7 mouse cellular contexts compared by ENCODE assay signal in genomic region chr17:91093042-91093080, GRCm38 (mm10). TPM values are rescaled to one million over a fixed set of nuclear protein-coding genes. Genes with fewer than 3 reads are reported as not detected.
DNase-seq lines count a peak whose midpoint lies in the region; ATAC-seq lines count a peak whose summit lies in the region.

TSS of gene Nrxn1 (minus strand) at chr17:91093071.

- no peaks in the 10 kb centered on the region for H3K4me1 ChIP-seq in limb, embryonic 11.5 days (ENCODE audit: control insufficient read depth, insufficient read depth, low read length)
- peaks cover 3% of the 10 kb centered on the region; the same call in 1 of the 2 replicates for H3K4me1 ChIP-seq in limb, embryonic 10.5 days
- H3K4me1 ChIP-seq in forebrain, embryonic 13.5 days, result peaks cover 4% of the 10 kb centered on the region; the same call in 1 of the 2 replicates
- H3K4me1 ChIP-seq in neural tube, embryonic 14.5 days (ENCODE audit: control insufficient read depth, insufficient read depth, low read length), result no peaks in the 10 kb centered on the region

- no peak within 1 kb of the TSS for H3K4me3 ChIP-seq in limb, embryonic 11.5 days (ENCODE audit: low read depth, low read length)
- no peak within 1 kb of the TSS for H3K4me3 ChIP-seq in limb, embryonic 10.5 days
- H3K4me3 ChIP-seq in forebrain, embryonic 13.5 days, result peak within 1 kb of the TSS; percentile 48
- peak within 1 kb of the TSS; percentile 51 for H3K4me3 ChIP-seq in neural tube, embryonic 14.5 days (ENCODE audit: low read depth, low read length)

- no CpG with 5 or more reads among the region's 1 CpGs for WGBS in limb, embryonic 11.5 days
- 0% methylated on average over 1 of the region's 1 CpGs for WGBS in limb, embryonic 10.5 days
- WGBS in forebrain, embryonic 13.5 days, result no CpG with 5 or more reads among the region's 1 CpGs
- WGBS in neural tube, embryonic 14.5 days, result 0% methylated on average over 1 of the region's 1 CpGs

- H3K9ac ChIP-seq in limb, embryonic 11.5 days (ENCODE audit: low read length), result no peak within 1 kb of the TSS
- peak within 1 kb of the TSS; percentile 62 for H3K9ac ChIP-seq in forebrain, embryonic 13.5 days
- H3K9ac ChIP-seq in neural tube, embryonic 14.5 days (replicated peaks; ENCODE audit: low read depth, low read length), result peak within 1 kb of the TSS; percentile 72

- no peak for DNase-seq in limb, embryonic 11.5 days (ENCODE audit: low spot score)
- no peak for DNase-seq in limb, embryonic 10.5 days (ENCODE audit: low spot score)
- DNase-seq in layer of hippocampus, postnatal 14 days (ENCODE audit: low spot score in 2 of 2), result no peak
- DNase-seq in testis, postnatal 14 days (ENCODE audit: low spot score), result no peak
- no peak for DNase-seq in frontal cortex, postnatal 10 days (ENCODE audit: low spot score in 2 of 2)

- H3K4me2 ChIP-seq in limb, embryonic 11.5 days (ENCODE audit: low read depth, severe bottlenecking), result peak within 1 kb of the TSS; percentile 10; the same call in 1 of the 2 replicates
- peak within 1 kb of the TSS; percentile 65 for H3K4me2 ChIP-seq in forebrain, embryonic 13.5 days
- H3K4me2 ChIP-seq in neural tube, embryonic 14.5 days (ENCODE audit: low read depth, low read length), result peak within 1 kb of the TSS; percentile 56

- 0 out of 2 replicates have a peak, but pooled peaks cover 2% of the 10 kb centered on the region for H3K9me3 ChIP-seq in limb, embryonic 11.5 days (ENCODE audit: control insufficient read depth, low read length)
- no peaks in the 10 kb centered on the region for H3K9me3 ChIP-seq in limb, embryonic 10.5 days (replicated peaks)
- H3K9me3 ChIP-seq in forebrain, embryonic 13.5 days (replicated peaks), result peaks cover 8% of the 10 kb centered on the region
- H3K9me3 ChIP-seq in neural tube, embryonic 14.5 days (ENCODE audit: control insufficient read depth, low read length), result no peaks in the 10 kb centered on the region

- H3K36me3 ChIP-seq in limb, embryonic 11.5 days (ENCODE audit: control insufficient read depth, insufficient read depth, low read length), result no peaks in the 10 kb centered on the region
- H3K36me3 ChIP-seq in limb, embryonic 10.5 days, result no peaks in the 10 kb centered on the region
- peaks cover 10% of the 10 kb centered on the region for H3K36me3 ChIP-seq in forebrain, embryonic 13.5 days (ENCODE audit: poor library complexity, severe bottlenecking)
- H3K36me3 ChIP-seq in neural tube, embryonic 14.5 days (ENCODE audit: control insufficient read depth, insufficient read depth, low read length), result peaks cover 6% of the 10 kb centered on the region

- no peak within 1 kb of the TSS for H3K27ac ChIP-seq in limb, embryonic 11.5 days (replicated peaks; ENCODE audit: low read depth, low read length)
- no peak within 1 kb of the TSS for H3K27ac ChIP-seq in limb, embryonic 10.5 days
- H3K27ac ChIP-seq in forebrain, embryonic 13.5 days, result peak within 1 kb of the TSS; percentile 84
- H3K27ac ChIP-seq in neural tube, embryonic 14.5 days (ENCODE audit: low read depth, low read length), result peak within 1 kb of the TSS; percentile 94

- no peaks in the 10 kb centered on the region for H3K27me3 ChIP-seq in limb, embryonic 11.5 days (ENCODE audit: control insufficient read depth, insufficient read depth, low read length)
- peaks cover 10% of the 10 kb centered on the region; the same call in 1 of the 2 replicates for H3K27me3 ChIP-seq in limb, embryonic 10.5 days (ENCODE audit: low read depth, poor library complexity, severe bottlenecking)
- no peaks in the 10 kb centered on the region for H3K27me3 ChIP-seq in forebrain, embryonic 13.5 days
- no peaks in the 10 kb centered on the region for H3K27me3 ChIP-seq in neural tube, embryonic 14.5 days (ENCODE audit: control insufficient read depth, insufficient read depth, low read length)

- ATAC-seq in limb, embryonic 11.5 days (ENCODE audit: insufficient number of reproducible peaks, low FRiP score, low TSS enrichment, low read depth), result no peak
- no peak for ATAC-seq in forebrain, embryonic 13.5 days
- no peak for ATAC-seq in neural tube, embryonic 14.5 days (ENCODE audit: low read depth)

RNA-seq across cellular contexts. Expression of gene Nrxn1, which starts in this region (rescaled TPM):
- polyA plus RNA-seq in limb, embryonic 11.5 days (2014; fragmentation: Nextera tagmentation; extraction: Ambion mirVana), result 2.7 and 3.2 TPM in 2 replicates
- polyA plus RNA-seq in limb, embryonic 10.5 days (2016; fragmentation: Nextera tagmentation; extraction: Ambion mirVana), result 1.3 and 1.8 TPM in 2 replicates
- polyA plus RNA-seq in forebrain, embryonic 13.5 days (2015; fragmentation: Nextera tagmentation; extraction: Ambion mirVana), result 69.6 and 85.4 TPM in 2 replicates
- 100 to 1,000 TPM; 436 to 504 TPM for total RNA-seq in layer of hippocampus, postnatal 14 days (2021)
- 263 and 285 TPM in 2 replicates for polyA plus RNA-seq in neural tube, embryonic 14.5 days (2014; fragmentation: Nextera tagmentation; extraction: Ambion mirVana)

Comparison
In these comparisons a context has a peak if more than half of its experiments do, and no peak if none do; other contexts are left out.
1. RNA of gene Nrxn1 (polyA plus RNA-seq): 263 to 285 TPM in neural tube, embryonic 14.5 days and 69.6 to 85.4 TPM in forebrain, embryonic 13.5 days; 2.7 to 3.2 TPM in limb, embryonic 11.5 days and 1.3 to 1.8 TPM in limb, embryonic 10.5 days; every median in the first group is over 10 times any median in the second.
2. H3K27ac ChIP-seq: peak in forebrain, embryonic 13.5 days (single experiment) and neural tube, embryonic 14.5 days (single experiment); none in limb, embryonic 11.5 days (single experiment) and limb, embryonic 10.5 days (single experiment).
3. H3K4me2 ChIP-seq: peak in every context shown above with its lines; median percentile 65 in forebrain, embryonic 13.5 days; 56 in neural tube, embryonic 14.5 days; 10 in limb, embryonic 11.5 days.
4. H3K4me3 ChIP-seq: peak in forebrain, embryonic 13.5 days (single experiment) and neural tube, embryonic 14.5 days (single experiment); none in limb, embryonic 11.5 days (single experiment) and limb, embryonic 10.5 days (single experiment).